Mouse (Mus musculus) spleen, adult 2 months (tissue): Measurements from ENCODE around the gene 1810062G17Rik.

Source experiments
- CTCF ChIP-seq: fragments of 200-500 bp; IDR thresholded peaks from 2 replicates; pipeline ENCODE4 v1.5.1; 2011; ENCODE audit warnings: mild to moderate bottlenecking, inconsistent platforms; ENCODE audit not compliant: insufficient read depth, insufficient read length, insufficient replicate concordance; ENCODE audit errors: extremely low read depth
- POLR2A ChIP-seq: fragments of 200-500 bp; IDR thresholded peaks from 2 replicates; pipeline ENCODE4 v1.6.1; 2011; ENCODE audit warnings: low read depth, low read length, inconsistent platforms

DNA sequence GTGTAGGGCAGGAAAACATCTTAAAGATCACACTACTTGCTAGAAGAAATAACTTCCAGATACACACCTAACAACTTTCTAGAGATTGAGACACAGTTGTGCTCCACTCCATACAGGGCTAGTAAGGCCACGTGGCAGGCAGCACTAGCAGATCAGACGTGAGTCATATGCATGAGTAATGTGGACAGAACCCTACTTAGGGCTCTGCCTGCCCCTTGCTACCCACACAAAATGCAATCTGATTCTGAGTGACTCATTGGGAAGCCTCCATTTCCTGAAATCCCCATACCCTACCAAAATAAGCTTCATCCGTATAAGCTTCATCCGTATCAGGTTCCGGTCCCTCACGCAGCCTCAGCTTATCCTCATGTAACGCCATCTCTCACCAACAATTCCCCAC lies 8.1 kb upstream of the 1810062G17Rik start:
- TF ChIP-seq CTCF, result no peak
- TF ChIP-seq POLR2A, result no peak
